ENCODE assay signal across 11 mouse cellular contexts in the genomic region with DNA sequence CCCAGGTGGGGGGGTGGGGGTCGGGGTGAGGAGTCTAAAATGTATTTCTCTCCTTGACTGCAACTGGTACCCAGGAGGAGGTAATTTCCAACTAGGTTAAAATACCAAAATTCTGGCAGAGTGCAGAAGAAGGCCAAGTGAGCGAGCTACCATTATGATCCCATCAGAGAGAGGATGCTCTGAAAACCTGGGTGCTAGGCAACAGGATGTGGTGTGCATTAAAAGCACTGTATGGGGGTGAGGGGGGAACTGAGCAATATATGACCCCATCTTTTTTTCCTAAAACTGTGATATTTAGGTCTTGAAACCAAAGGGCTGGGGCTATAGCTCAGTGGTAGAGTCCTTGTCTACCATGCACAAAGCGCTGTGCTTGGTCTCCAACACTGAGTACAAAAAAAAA.
"Had no signal": no experiment of that assay in that cellular context is flagged by ENCODE, and none has a peak within 500 bp of the region (broad histone marks: within the 10 kb centered on the region; RNA-seq: fewer than 3 reads in every experiment).

No protein-coding gene starts in this region.

- DNase-seq: kidney, adult 11 months; kidney, postnatal 10 days; kidney, postnatal 4 days; left cerebral cortex, postnatal 4 days; lung, adult 18-20 months; spleen, adult 18-20 months had no signal

- H3K27ac ChIP-seq: layer of hippocampus, adult 2 months; limb, embryonic 13.5 days; liver, embryonic 14.5 days; midbrain, embryonic 12.5 days; neural tube, embryonic 15.5 days had no signal

- H3K9me3 ChIP-seq: limb, embryonic 13.5 days; midbrain, embryonic 12.5 days; neural tube, embryonic 15.5 days had no signal

- H3K27me3 ChIP-seq: limb, embryonic 13.5 days; midbrain, embryonic 12.5 days; neural tube, embryonic 15.5 days had no signal

- H3K4me3 ChIP-seq: layer of hippocampus, adult 2 months; limb, embryonic 13.5 days; midbrain, embryonic 12.5 days; neural tube, embryonic 15.5 days had no signal

- H3K4me1 ChIP-seq: limb, embryonic 13.5 days; midbrain, embryonic 12.5 days; neural tube, embryonic 15.5 days had no signal
